Mouse (Mus musculus) heart, adult 8-10 months (tissue): Measurements from ENCODE around the gene Sec24b. TPM values are rescaled to one million over a fixed set of nuclear protein-coding genes. Genes with fewer than 3 reads are reported as not detected.

Source experiments
- DNase-seq: peaks from one replicate; pipeline ENCODE4 v3.0.0; 2022; ENCODE audit warnings: low spot score
- total RNA-seq, 4 experiments: library from RNA; stranded (reverse); gene quantifications; 2 replicates each; pipeline ENCODE4 v1.2.4; 2022

Gene Sec24b
- total RNA-seq, 4 experiments from 2014 or later, result 25.0 to 32.3 (median 27.4) TPM

DNA sequence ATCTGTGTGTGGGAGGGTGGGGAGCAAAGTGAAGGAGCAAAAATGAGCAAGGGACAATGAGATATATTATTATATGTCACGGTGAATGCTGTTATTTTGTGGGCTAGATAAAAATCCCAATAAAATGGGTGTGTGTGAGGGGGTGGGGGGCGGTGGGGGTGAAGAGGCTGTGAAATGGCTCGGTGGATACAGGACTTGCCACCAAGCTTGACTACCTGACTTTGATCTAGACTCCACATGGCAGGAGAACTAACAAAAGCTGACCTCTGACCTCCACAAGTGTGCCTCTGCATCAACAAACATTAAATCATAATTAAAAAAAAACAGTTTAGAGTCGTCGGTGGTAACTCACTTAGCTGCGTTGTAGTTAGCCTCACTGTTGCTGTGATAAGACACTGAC, 81.8 kb downstream of the Sec24b start:
- no peak for DNase-seq

DNA sequence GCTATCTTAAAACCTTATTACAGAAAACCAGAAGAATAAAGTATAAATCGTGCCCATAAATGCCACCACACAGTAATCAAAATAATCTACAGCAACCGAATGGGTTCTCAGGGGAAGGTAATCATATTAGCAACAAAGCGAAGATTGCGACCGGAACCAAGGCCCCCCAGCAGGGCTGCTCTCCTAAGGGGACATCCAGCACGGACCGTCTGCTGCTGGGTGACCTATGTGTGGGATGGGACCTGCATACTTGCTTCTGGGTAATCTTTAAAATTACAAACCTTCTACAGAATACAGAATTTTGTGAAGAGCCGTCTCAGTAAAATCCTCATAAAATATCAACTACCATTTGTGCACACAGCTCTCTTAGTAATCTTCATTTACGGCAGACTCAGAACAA, 82.6 kb downstream of the Sec24b start:
- no peak for DNase-seq

DNA sequence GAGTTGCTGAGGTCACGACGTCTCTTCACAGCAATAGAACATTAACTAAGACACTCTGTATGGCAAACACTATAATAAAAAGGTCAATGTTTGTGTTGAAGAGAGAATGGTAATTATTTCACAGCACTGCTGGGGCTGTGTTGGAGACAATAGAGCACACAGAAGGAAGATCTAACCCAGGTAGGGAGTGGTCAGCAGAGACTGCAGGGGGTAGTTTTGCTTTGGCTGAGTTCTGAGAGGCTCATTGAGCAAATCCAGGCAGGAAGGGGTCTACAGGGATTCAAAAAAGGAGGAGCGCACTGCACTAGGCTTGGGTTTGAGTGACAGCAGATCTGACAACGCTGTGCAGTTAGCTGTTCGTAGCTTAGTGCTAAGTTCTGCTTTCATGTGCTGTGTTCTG, 85.0 kb downstream of the Sec24b start:
- no peak for DNase-seq

DNA sequence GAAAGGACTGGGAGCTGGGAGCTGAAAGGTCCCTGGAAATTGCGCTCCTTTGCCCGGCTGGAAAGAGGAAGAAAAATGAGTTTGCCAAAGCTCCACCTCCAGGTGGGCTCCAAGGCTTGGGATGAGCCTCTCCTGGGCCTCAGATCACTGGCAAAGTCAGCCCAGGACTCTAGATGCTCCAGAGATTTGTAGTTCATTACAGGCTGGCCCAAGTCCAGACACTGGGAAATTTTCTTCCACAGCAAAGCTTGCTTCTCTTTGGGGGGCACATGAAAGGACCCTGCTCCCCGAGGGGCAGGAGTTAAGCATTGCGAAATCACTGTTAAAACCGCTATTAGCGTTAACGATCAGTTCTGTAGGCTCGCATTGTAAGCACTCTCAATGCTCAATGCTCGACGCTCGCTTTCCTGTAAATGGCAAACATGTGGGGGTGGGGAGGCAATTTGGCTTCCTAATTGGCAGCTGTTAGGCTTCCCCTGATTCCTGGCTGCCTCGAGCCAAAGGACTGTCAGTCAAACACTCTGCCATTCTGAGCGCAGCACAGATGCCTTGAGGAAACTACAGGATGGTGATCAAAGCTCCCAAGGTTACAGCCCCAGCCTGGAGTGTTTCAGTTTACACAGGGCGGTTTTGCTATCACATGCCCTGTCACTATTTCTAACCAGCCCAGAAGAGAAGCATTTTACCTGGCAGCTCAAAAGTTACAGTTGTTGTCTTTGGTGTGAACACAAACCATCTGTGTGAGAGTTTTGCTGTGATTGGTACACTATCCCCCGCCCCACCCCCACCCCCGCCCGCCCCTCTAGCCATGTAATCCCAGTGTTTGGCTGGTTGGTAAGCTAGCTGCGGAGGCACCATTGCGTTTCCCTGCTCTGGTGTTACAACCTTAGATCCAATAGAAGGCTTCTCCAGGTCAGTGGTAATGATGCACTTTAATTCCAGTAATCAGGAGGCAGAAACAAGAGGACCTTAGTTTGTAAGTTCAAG, 90.5 kb downstream of the Sec24b start:
- DNase-seq, result peak; percentile 21

DNA sequence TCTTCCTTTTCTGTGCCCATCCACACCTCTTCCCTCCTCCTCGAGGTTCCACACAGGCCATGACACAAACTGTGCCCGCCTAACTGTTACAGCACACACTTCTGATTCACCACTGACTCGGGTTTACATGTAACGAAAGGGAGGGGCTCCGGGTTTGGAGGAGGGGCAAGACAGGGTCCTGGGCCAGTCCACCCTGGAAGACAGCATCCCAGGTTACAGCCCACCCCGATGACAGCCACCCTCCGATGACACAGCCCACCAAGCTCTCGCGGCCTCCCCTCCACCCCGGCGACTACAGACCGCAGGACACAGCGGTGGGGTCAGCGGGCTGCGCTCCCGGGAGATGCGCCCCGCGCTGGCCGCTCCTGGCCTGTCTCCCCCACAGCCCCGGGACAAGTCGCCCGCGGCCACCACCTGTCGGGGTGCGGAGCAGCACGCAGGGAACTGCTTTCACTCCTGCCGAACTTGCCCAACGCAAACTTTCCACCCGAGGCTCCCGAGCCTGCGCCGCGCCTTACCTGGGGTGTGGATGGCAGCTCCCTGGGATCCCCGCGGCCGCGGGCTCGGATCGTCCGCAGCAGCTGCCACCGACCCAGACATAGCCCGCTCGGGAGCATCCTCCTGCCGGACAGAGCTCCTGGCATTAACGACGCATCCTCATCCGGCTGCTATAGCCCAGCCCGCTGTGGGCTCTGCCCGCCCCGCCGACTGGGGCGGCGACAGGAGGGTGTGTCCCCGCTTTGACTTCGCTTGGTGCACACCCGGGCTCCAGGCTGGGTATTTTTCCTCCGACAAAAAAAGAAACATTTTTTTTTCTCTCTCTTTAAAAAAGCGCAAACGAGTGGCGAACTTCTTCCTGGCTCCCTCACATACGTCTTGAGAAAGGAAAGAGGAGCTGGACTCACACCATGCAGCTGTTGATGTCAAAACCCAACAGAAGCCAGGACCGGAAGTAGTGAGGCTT, 91.6 kb downstream of the Sec24b start, which contains the start of gene Mcub:
Gene Mcub (minus strand): TSS at position 775 of the 964 bp plus-strand sequence.
- peak; percentile 39 for DNase-seq

DNA sequence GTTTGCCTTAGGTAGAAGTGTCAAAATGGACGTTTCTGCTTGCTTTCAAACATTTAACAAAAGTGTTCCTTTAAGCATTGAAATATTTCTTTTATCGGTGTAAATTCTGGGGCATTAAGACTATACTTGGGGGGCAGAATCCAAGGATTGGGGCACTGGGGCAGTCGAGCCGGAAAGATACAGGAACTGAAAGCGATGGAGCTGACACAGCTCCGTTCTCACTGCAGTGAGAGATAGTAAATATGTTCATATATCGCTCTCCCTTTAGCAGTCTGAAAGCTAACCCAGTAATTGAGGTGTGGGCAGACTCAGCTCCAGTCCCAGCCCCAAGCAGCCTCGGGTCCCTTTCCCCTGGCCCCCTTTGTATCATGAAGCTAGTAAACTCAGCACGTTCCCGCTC, 92.3 kb downstream of the Sec24b start:
- no peak for DNase-seq

DNA sequence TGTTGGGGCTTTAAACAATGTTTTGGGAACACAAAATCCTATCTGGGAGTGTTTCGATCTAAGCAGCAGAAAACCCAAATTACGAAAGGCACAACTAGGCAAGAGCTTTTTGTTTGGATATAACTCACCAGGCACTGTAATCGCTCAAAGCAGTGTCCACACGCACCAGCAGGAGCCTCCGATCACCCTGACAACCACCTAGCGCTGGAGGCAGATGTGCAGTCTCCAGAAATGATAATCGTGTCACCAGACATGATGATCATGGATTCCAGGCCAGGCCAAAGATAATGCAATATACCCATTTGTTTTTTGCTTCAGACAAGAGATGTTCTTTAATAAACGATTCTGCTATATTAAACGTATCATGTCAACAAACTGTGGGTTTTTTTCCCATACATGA, 93.5 kb downstream of the Sec24b start:
- no peak for DNase-seq

DNA sequence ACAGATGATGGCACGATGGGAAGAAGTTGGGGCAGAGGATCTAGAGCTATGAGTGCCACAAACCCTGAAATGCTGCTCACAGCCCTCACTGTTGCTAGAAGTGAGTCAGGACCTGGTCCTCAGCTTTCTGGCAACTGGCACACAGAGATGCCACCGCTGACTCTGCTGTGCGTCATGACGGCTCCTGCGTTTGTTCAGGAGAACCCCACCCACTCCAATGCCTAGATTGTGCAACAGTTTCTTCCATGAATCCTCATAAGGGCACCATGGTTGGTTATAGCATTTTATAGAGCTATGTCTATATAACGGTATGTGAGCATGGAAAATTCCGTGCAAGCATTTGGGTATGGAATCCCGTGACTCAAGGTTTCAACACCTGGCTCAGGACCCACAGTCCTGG, 96.7 kb downstream of the Sec24b start:
- DNase-seq, result no peak

DNA sequence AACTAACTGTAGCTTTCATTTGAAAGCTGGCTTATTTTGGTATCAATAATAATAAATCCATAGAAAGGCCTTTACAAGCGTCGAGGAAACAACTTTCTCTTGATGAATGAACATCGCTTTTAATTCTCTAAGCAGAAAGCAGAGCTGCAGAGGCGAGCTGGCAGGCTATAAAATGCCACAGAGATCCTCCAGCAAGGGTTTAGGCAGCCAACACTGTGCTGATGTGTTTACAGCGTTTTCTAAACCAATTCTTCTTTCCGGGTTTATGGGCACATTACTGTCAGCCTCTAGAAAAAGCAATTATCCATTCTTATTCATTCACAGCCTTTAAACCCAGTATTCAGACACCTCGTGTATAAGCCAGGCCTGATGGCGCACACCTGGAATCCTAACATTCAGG, 98.8 kb downstream of the Sec24b start:
- no peak for DNase-seq

DNA sequence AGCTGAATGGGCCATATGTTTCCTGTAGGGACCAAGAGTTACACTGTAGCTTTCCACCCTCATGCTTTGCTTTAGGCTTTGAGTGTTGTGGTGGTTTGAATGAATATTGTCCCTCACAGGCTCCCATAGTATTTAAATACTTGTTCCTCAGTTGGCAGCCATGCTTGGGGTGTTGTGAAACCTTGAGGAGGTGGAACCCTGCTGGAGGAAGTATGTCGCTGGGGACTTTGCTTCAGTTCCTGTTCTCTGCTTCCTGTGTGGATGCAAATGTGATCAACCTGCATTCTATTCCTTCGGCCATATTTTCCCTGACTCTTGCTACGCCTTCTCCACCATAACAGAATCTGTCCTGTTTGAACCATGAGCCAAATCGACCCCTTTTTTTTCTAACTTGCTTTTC, 108.1 kb downstream of the Sec24b start:
- DNase-seq, result no peak

DNA sequence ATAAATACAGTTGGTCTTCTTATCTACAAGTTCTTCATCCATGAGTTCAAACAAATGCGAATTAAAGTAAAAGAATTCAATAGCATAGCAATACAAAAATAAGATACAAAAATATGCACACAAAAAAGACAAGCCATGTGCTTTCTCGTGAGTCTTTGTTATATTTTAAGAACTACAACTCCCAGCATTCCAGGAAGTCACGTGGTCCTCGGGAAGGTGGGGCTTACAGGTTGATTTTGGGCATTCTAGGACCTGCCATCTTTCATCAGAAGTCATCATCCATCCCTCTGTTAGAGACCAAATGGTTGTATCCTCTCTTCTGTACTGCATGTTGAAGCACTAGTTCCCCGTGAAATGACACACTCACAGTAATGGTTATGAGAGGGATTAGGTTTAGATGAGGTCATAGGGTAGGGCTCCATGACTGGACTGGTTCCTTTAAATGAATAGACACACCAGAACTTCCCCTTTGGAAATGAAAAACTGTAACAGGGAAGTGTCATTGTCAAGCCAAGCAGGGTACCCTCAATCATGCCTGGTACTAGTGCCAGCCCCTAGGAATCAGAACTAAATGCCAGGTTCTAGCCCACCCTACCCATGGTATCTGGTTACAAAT, 112.1 kb downstream of the Sec24b start:
- no peak for DNase-seq

DNA sequence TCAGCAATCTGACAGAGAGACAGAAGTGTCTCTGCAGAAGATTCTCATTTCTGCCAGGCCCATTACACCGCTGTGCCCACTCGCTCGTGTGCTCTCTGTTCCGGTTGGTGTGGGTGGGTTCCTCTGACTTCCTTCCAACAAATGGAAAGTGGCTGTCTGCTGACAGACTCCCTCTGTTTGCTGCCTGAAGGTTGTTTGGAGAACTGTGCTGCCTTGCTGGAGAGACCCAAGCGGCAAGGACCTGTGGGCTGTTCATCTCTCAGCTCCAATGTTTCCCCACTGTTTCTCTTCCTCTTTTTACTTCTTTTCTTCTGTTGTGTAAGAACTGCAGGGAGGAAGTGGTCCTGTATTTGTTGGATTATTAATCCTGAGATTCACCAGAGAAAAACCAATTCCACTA, 113.0 kb downstream of the Sec24b start:
- peak; percentile 18 for DNase-seq

DNA sequence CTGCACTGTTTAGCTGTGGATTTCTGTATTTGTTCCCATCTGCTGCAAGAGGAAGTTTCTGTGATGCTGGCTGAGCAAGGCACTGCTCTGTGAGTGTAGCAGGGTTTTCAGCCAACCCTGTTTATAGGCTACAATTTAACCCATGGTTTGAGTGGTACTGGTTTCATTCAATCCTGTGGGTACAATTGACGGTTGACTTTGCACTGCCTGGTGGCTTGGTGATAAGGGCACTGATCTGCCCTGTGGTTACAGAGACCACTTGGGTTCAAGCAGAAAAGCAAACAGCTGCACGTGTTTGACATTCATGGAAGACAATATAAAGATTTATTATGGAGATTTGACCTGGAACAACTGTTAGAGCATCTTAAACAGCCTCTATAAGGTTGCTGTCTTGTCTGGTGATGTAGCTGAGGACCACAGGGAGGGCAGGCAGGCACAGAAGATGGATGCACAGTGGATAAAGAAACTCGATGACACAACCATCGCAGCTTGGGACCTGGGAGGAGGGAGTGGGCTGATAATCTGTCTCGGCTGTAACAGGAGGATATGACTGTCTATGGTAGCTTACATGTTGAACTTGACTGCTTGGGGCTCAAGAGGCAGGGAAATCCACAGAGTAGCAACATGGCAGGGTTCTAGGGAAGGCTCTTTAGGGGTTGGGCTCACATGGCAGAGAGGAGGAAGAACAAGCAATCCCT, 115.0 kb downstream of the Sec24b start:
- no peak for DNase-seq

DNA sequence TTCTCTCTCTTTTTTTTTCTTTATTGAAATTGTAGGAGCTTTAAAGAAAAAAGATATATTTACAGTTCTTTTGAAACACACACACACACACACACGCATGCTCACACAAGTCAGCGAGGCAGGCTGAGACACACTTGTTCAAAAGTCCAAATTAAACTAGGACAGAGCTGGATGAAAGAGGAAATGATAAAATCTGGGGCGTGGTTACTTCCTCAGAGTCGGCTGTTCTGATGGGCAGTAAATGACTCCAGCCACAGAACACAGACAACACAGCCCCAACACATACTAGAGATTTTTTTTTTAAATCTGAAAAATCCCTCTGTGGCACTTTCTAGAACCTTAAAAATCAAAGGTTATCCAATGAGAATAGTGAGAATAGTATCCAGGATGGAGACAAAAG, 117.5 kb downstream of the Sec24b start:
- peak; percentile 31 for DNase-seq

DNA sequence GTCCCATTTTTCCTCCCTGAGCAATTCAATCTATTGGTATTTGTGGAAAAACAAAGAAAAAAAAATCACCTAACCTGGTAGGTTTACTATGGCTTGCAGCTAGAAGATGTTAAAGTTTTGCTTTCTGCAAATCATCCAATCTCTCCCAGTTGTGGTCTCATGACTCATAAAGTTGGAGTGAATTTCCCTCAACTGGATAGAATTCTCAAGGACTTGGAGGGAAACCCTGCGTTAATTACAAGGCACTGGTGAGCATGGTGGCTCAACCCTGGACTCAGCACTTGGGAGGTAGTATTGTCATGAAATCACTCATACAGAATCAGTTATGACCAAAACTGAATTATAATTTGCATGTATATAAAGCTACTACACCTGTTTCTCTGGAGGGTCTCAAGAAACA, 120.1 kb downstream of the Sec24b start:
- no peak for DNase-seq

DNA sequence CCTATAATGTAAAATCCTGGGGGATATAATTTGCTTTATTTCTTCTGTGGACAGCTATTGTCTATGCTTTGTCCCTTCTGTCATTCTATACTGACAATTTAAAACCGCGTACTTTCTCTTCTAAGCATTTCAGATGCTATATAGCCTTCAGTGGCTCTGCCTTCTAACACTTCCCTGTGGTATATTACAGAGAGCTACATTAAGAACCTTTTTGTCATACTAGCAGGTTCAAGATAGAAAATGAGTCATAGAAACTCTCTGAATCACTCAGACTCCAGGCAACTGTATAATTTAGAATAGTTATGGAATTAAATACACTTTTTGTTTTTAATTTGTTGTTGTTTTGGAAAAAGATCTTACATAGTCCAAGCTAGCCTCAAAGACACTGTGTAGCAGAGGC, 120.6 kb downstream of the Sec24b start:
- DNase-seq, result no peak

DNA sequence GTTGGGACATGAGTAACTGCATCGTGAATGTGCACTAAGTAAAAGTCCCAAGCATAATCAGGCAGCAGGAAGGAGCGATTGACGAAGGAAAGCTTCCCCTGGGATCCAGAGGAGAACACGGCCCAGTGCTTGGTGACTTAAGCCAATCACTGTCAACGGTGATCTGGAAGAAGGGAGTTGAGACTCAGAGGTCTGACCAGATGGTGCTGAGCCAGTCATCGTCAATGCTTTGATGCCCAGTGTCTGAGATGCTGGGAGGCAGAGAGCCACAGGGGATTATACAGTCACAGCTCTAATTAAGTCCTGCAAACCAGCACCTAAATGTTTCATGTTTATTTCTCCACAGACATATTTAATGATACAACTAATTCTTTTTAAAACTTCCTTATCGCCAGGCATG, 122.3 kb downstream of the Sec24b start:
- DNase-seq, result no peak

DNA sequence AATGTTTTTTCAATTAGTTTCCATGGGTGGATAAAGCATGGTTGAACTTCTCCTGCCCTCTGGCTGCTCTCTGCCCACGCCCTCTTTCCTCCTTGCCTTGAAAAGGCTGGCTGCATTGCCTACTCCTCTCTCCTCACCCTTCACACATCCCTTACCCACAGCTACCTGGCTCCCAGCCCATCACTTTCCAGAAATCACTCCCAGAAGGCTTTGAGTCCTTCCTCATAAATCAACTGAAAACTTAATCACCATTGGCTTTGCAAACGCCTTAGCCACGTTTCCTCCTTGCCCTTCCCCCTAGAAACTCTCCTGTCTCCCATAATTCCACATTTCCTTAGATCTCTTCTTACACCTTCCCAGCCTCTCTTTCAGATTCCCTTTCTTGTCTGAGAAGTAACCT, 123.5 kb downstream of the Sec24b start:
- DNase-seq, result no peak

DNA sequence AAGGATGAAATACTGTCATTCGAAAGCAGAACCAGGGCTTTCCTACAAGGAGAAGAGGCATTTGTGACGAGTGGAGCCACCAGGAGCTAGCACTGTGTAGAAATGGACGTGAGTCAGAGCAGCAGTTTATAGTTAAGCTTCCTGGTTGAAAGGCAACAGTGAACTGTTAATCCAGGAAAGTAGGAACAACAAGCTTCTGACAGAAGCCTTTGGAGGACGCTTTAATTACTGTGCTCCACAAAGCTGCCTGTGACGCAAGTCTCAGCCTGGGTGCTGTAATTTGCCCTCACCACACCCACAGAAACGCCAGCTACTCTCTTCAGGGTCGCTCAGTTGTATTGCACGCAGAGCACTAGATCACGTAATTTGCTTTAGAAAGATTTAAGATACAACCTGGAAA, 124.8 kb downstream of the Sec24b start:
- no peak for DNase-seq
